Mouse (Mus musculus) ES-E14 (cell line): ENCODE results near the gene Gm37419.

Experiments
- CHD2 ChIP-seq: IDR thresholded peaks from 2 replicates; pipeline ENCODE4 v1.6.1; 2014; ENCODE audit warnings: mild to moderate bottlenecking, low read depth, low read length, inconsistent platforms
- MAFK ChIP-seq: IDR thresholded peaks from 2 replicates; pipeline ENCODE4 v1.6.1; 2014; ENCODE audit warnings: mild to moderate bottlenecking, low read depth, low read length, inconsistent platforms; ENCODE audit not compliant: insufficient read depth

DNA sequence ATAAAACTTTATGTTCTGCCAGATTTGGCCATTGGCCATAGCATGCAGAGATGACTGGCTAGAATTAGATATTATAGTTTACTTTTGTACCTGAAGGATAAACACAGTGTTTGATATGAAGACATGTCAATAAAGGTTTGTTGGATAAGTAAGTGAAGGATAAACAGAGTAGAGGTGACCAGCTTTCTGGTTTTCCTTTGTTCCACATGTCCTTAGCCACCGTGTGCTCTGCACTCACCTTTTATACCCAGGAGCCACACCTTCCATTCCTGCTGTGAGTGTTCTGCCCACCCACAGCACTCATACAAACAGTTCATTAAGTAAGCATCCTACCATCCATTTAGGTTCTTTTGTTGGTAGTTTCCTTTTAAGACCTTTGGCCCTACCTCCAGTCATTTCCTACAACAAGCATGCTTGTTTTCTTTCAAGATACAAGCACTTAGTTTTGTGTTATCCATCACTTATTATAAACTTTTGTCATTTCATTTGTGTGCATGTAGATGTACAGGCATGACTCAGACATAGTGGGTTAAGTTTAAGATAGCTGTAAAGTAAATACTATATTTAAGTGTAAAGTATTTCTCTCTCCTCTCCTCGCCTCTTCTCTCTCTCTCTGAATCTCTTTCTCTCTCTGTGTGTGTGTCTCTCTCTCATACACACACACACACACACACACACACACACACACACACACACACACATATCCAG lies 41.8 kb downstream of the Gm37419 start:
- TF ChIP-seq CHD2, result no peak
- no peak for TF ChIP-seq MAFK
